Mouse (Mus musculus) cortical plate, adult 2 months (tissue): Measurements from ENCODE around the gene Unc45a.

Source experiments
- CTCF ChIP-seq: fragments of 200-500 bp; IDR thresholded peaks from 2 replicates; pipeline ENCODE4 v1.5.1; 2011; ENCODE audit warnings: mild to moderate bottlenecking, control low read depth, low read length; ENCODE audit not compliant: insufficient read depth; ENCODE audit errors: extremely low read depth
- POLR2A ChIP-seq: fragments of 200-500 bp; IDR thresholded peaks from 2 replicates; pipeline ENCODE4 v1.6.1; 2011; ENCODE audit warnings: mild to moderate bottlenecking, low read length, control low read depth; ENCODE audit not compliant: insufficient read depth; ENCODE audit errors: extremely low read depth

- TF ChIP-seq CTCF (no peak), POLR2A (no peak)
These were observed 6.0 kb downstream of the Unc45a start for GRCm38 (mm10) chr7:80334848-80335247.
